Comparison of ENCODE assay signal across 8 mouse cellular contexts in the genomic region with DNA sequence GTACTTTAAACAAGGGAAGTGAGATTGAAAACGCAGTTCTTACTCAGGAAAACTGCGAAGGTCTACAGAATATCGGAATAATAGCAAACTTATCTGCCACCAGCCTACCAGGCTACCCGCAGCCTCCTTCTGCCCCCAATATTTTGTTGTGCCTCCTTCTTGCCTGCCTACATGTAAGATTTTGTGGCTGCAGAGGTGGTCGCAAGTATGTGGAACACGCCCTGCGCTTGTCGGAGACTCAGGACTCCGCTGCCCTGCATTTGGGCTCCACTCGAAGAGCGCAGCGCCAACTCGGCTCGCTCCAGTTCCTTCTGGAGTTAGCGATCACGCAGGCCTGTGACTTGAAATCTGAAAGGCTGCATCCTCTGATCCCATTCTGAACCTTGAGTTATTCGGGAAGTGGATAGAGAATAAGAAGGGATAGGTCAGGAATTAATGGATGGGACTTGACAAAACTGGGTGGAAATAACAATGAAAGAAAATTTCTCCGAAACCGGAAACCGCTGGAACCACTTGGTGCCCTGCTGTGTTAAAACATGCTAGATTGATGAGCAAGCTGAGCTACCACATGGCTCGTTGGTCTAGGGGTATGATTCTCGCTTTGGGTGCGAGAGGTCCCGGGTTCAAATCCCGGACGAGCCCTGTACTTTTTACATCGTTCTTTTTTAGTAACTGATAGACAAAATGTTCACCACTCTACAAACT. TPM values are rescaled to one million over a fixed set of nuclear protein-coding genes. Genes with fewer than 3 reads are reported as not detected.
A peak's percentile ranks its signal among the peaks of the same experiment; 100 is the strongest.
DNase-seq lines count a peak whose midpoint lies in the region; ATAC-seq lines count a peak whose summit lies in the region.

No protein-coding gene starts in this region.

- peaks cover 7% of the 10 kb centered on the region; the same call in 1 of the 2 replicates for H3K4me1 ChIP-seq in hindbrain, embryonic 12.5 days

- ATAC-seq in frontal cortex, adult (ENCODE audit: low TSS enrichment), result peak; percentile 45
- ATAC-seq in hindbrain, embryonic 12.5 days (ENCODE audit: low FRiP score), result peak; percentile 55

- 1% methylated on average over 27 of the region's 27 CpGs for WGBS in hindbrain, embryonic 12.5 days

- H3K36me3 ChIP-seq in hindbrain, embryonic 12.5 days, result no peaks in the 10 kb centered on the region

- H3K9me3 ChIP-seq in hindbrain, embryonic 12.5 days (replicated peaks), result no peaks in the 10 kb centered on the region

- peak overlapping the region; percentile 69 for H3K9ac ChIP-seq in hindbrain, embryonic 12.5 days

- H3K4me3 ChIP-seq in hindbrain, embryonic 12.5 days, result peak overlapping the region; percentile 55

- DNase-seq in Muller cell, postnatal 12 days (ENCODE audit: inconsistent ontology term), result peak; percentile 87
- peak; percentile 90 for DNase-seq in cerebellum, adult 9-10 months
- peak; percentile 78 to 87 for DNase-seq in layer of hippocampus, postnatal 25 days (ENCODE audit: extremely low spot score in 1 of 2, low spot score in 1 of 2)
- DNase-seq in lung, postnatal 14 days, result peak; percentile 85
- DNase-seq in ovary, postnatal 36 days (ENCODE audit: low spot score), result peak; percentile 77
- DNase-seq in thymus, postnatal 4 days, result peak; percentile 85

- peak overlapping the region; percentile 70 for H3K27ac ChIP-seq in hindbrain, embryonic 12.5 days

- H3K4me2 ChIP-seq in hindbrain, embryonic 12.5 days (replicated peaks), result peak overlapping the region; percentile 78

- H3K27me3 ChIP-seq in hindbrain, embryonic 12.5 days, result no peaks in the 10 kb centered on the region

RNA-seq across cellular contexts. Expression of gene Rnase4, which starts 0.6 kb away (rescaled TPM):
- 17.8 and 18.7 TPM in 2 replicates for polyA plus RNA-seq in hindbrain, embryonic 12.5 days (2016; fragmentation: Nextera tagmentation; extraction: Ambion mirVana)
- total RNA-seq in layer of hippocampus, postnatal 25 days (2021), result 10 to 100 TPM; 17.0 to 19.4 TPM

RNA-seq across cellular contexts. Expression of gene Ang, which starts 0.7 kb away (rescaled TPM):
- polyA plus RNA-seq in hindbrain, embryonic 12.5 days (2016; fragmentation: Nextera tagmentation; extraction: Ambion mirVana), result 3.7 and 4.4 TPM in 2 replicates
- total RNA-seq in layer of hippocampus, postnatal 25 days (2021), result 1 to 10 TPM; 3.4 to 4.7 TPM

RNA-seq across cellular contexts. Expression of gene Olfr750, which starts 16.0 kb away (rescaled TPM):
- not detected in 2 replicates for polyA plus RNA-seq in hindbrain, embryonic 12.5 days (2016; fragmentation: Nextera tagmentation; extraction: Ambion mirVana)
- total RNA-seq in layer of hippocampus, postnatal 25 days (2021), result not detected

RNA-seq across cellular contexts. Expression of gene Eddm3b, which starts 24.0 kb away (rescaled TPM):
- polyA plus RNA-seq in hindbrain, embryonic 12.5 days (2016; fragmentation: Nextera tagmentation; extraction: Ambion mirVana), result not detected in 2 replicates
- not detected for total RNA-seq in layer of hippocampus, postnatal 25 days (2021)

RNA-seq across cellular contexts. Expression of gene Rnase12, which starts 32.8 kb away (rescaled TPM):
- polyA plus RNA-seq in hindbrain, embryonic 12.5 days (2016; fragmentation: Nextera tagmentation; extraction: Ambion mirVana), result not detected in 2 replicates
- not detected for total RNA-seq in layer of hippocampus, postnatal 25 days (2021)

Comparison
In these comparisons a context has a peak if more than half of its experiments do, and no peak if none do; other contexts are left out.
1. Peak in every context shown above with its lines: DNase-seq, ATAC-seq, H3K4me3 ChIP-seq and H3K27ac ChIP-seq.